Mouse (Mus musculus) cerebellum, adult 2 months (tissue): ENCODE measurements around the gene Atg16l1.

ENCODE experiments used
- CTCF ChIP-seq: fragments of 200-500 bp; IDR thresholded peaks from 2 replicates; pipeline ENCODE4 v1.5.1; 2011; ENCODE audit warnings: low read depth, mild to moderate bottlenecking, control low read depth, low read length, moderate library complexity, borderline replicate concordance; ENCODE audit not compliant: insufficient read depth
- POLR2A ChIP-seq: fragments of 200-500 bp; IDR thresholded peaks from 2 replicates; pipeline ENCODE4 v1.6.1; 2011; ENCODE audit warnings: low read length, control low read depth, borderline replicate concordance; ENCODE audit not compliant: insufficient read depth

DNA sequence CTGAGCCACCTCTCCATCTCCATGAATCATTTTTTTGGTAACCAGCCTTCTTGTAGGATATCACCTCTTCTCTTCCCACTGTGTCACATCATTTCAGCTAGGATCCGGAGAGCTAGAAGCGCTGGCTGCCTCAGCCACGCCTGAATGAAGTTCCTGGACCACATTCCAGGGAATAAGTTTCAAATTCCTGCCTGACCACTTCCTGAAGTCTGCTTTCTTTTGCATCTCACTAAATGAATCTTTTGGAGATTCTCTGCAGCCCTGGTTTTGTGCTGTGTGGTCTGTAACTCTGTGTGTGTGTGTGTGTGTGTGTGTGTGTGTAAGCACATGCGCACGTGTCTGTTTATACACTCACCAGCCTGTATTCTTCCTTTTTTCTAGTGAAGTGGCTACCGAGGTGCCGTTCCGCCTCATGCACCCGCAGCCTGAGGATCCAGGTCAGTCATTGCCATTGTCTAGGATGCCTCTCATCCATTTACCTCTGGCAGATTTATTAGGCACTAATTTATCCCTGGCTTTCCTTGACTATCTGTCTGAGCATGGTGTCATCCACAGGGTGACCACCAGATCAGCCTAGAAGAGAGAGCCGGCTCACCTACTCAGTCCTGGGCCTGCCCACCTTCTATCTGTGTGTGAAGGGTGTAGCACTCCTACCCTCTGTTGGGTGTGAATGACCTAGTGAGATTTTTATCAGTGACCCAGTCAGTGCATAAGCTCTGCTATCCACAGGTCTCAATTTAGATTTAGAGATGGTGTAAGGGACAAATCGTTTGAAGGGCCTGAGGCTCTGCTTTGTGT is 84.9 kb downstream of the Atg16l1 start:
- TF ChIP-seq CTCF = no peak
- no peak for TF ChIP-seq POLR2A
